Mouse (Mus musculus) brain, embryonic 18.5 days (tissue): ENCODE results near the gene Rrm2.
A peak's percentile ranks its signal among the peaks of the same experiment; 100 is the strongest.
"Not testable (repeated sequence)": the region's sequence is repeated elsewhere in the genome, so short reads cannot be mapped to it uniquely, and the experiment has no call there.

Experiments
- DNase-seq: peaks from one replicate; pipeline ENCODE4 v3.0.0-alpha.2; 2012; ENCODE audit warnings: low read depth, low spot score

Gene Rrm2

DNA sequence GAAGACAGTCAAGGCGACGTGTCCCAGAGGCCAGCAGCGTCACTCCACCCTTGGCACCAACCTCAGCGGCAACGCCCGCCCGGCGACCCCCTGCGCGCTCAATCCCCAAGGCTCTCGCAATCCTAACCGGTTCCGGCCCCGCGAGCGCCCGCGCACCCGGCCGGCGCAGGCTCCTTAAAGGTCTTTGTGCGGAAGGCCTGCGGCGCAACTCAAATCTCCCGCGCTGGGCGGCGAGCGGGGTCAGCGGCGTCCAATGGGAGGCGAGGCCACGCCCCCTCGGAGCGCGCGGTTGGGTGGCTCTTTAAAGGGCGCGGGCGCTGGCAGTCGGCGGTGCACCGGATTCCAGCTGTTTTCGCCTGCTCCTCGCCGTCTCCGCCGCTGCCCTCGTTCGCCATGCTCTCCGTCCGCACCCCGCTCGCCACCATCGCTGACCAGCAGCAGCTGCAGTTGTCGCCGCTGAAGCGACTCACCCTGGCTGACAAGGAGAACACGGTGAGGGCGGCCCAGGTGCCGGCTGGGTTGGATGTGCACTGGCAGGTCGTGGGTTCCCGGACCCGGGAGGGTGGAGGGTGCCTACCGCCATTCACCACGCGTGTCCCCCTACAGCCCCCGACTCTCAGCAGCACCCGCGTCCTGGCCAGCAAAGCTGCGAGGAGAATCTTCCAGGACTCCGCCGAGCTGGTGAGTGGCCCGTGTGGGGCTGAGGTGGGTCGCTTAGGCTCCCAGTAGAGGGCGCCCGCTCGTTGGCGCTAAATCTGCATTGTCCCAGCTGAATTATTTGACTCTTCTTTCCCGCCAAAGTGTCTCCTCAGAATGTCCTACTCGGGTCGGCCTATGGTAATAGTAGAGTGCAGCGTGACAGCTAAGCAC, at the start of gene Rrm2:
TSS of gene Rrm2 (plus strand) at position 288 of the 870 bp plus-strand sequence.
- DNase-seq: peak; percentile 75

DNA sequence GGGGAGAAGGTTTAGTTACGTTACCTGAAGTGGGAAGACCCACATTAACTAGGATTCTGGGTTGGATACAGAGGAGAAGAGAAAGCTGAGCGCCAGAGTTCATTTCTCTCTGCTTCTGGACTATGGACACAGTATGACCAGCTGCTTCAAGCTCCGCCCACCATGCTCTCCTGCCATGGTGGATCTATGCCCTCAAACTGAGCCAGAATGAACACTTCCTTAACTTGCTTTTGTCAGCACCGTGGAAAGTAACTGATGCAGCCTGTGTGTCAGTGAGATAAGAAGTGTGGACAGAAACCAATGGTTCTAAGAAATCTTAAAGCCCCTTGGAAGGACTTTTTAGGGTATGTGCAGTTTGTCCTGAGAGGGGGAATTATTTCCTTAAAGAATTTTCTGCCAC, 49.0 kb upstream of the Rrm2 start:
- DNase-seq: no peak

DNA sequence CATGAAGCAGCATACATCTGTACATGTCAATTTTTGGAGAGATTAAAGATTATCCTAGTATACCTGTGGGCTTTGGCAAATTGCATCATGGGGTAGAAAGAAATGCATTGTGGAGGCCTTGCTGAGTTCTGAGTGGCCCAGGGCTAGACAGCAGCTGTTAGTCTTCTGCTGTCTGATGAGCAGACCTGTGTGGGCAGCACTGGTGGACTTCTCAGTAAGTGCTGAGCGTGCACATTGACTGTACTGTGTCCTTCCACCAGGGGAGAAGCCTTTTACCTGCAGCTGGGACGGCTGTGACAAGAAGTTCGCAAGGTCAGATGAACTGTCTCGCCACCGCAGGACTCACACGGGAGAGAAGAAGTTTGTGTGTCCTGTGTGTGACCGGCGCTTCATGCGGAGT, 48.1 kb upstream of the Rrm2 start:
- DNase-seq: no peak

DNA sequence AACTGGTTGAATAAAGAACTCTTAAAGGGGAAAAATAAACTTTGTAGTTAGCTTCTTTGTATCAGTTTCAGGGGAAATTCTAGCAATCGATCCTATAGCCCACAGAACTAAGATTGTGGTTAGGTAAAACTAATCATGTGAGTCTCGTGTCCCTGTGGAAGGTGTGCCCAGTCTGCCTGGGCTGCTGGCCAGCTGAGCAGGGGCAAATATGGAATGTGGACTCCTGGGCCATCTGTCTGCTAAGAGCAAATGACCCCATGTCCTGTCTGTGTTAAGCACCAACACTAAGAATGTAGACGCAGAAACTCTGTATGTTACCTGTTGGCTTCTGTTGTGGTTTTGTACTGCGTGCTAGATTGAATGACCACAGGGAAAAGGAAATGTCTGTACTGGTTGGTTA, 46.9 kb upstream of the Rrm2 start:
- no peak for DNase-seq

DNA sequence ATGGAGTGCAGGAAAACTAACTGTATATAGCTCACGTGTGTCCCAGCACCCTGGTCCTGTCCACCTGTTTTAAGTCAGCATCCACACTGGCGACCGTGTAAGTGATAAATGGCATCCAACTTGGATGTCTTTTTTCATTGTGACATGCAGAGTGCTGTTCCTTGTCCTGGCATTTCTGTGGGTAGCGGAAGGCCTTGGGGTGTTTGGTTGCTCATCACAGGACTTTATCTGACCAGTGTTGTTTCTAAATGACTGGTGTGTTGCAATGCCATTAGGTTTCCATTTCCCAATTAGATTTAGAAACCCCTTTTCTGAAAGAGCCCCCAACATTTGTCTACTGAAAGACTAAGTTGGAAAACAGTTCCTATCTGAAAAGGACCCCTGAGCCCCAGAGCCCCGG, 45.9 kb upstream of the Rrm2 start:
- DNase-seq: no peak

DNA sequence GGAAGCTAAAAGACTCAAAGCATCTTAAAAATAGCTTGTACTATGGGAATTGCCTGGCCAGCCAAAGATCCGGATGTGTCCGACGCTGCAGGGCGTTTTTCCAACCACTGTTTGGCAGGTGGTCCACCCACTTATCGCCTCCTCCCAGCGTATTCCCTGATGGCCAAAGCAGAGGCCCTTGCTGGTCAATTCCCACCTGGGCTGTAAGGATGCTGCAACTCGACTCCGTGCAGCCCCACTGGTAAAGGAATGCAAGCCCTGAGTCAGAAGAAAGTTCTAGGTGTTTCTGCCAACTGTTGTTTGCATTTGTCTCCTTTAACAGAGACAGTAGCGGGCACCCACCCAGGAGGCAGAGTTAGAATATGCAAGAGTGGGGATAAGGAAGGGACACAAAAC, 27.9 kb upstream of the Rrm2 start:
- no peak for DNase-seq

DNA sequence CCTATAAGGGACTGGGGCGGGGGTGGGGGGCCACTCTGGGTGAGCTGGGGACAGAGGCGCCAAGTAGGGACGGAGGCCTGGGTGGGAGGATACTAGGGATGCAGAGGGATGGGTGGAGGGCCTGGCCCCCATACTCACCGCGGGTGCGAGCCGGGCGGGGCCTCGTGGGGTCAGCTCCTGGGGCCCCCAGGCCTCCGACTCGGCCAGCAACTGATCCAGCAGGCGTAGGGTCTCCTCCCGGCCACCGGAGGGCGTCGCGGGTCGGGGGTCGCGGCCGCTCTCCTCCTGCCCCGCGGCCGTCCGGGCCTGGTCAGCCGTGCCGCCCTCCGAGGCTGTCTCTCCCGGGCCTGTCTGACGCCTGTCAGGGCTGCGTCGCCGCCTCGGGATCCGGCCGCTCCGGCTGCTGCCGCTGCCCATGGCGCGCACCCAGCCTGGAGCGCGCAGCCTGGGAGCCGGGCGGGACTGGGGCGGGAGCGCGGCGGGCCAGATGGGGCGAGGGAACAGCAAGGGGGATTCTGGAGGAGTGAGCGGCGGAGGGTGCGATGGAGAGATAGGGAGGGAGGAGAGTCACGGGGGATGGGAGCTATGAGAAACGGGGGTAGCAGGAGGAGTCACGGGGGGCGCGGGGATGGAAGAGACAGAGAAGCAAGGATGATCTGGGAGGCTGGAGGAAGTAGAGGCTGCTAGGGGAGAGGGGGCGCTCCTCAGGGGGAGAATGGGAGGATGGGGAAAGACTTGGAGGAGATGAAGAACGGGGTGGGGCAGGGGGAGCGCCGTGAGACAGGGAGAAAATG, 27.4 kb upstream of the Rrm2 start:
- DNase-seq: no peak

DNA sequence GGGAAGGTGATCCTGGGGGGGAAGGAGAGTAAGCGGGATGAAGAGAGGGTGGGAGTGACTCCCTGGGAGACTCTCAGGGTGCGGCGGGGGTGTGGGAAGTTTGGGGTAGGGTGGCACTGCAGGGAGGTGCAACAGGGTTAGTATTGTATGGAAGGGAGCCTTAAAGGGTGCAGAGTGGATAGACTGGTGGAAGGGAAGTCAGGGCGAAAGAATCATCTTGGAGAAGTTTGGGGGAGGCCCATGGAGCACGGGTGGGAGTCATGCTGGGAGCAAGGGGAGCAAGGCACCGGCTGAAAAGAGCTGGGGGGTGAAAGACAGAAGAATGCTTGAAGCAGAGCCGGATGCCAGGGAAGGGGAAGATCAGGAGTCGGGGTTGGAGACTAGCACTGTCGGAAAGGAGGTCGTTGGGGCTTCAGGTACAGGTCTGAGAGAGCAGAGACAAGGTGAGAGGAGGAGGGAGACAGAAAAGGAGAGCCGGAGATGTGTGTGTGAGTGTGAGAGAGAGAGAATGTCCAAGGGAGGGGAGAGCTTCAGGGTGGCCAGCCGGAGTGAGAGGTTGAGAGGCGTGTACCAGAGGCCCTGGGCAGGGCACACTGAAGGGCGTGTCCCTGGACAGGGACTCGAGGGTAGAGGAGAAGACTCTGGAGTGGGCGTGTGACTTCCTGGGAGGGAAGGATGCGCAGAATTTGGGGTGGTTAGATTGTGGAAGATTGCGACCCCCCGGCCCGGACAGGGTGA, 26.6 kb upstream of the Rrm2 start, which contains the start of gene Cys1:
TSS of gene Cys1 (minus strand) at position 528 of the 738 bp plus-strand sequence.
- no peak for DNase-seq

DNA sequence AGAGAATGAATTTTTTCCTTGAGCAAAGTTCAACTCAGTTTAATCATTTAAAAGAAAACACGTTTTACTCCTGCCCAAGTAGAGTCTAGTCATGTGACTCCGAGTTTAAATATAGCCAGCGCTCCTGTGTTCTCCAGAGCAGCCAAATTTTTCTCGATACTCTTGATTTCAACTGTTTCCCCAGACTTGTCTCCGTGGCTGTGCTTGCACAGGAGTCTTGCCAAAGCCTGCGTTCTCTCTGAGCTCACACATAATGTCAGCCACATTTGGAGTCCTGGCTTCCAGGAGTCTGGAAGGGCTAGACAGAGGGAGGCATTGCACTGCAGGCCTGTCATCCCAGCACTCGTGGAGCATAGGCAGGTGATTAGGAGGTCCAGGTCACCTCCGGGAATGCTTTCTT, 25.5 kb upstream of the Rrm2 start:
- no peak for DNase-seq

DNA sequence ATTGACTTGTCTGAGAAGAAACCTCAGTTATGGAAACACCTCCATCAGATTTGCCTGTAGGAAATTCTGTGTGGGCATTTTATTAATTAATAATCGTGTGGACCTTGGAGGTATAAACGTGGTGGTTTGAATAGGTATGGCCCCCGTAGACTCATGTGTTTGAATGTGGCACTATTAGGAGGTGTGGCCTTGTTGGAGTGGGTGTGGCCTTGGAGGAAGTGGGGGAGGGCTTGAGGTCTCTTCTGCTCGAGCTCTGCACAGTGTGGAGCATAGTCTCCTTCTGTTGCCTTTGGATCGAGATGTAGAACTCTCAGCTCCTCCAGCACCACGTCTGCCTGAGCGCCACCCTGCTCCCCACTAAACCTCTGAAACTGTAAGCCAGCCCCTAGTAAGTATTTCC, 24.6 kb upstream of the Rrm2 start:
- no peak for DNase-seq

DNA sequence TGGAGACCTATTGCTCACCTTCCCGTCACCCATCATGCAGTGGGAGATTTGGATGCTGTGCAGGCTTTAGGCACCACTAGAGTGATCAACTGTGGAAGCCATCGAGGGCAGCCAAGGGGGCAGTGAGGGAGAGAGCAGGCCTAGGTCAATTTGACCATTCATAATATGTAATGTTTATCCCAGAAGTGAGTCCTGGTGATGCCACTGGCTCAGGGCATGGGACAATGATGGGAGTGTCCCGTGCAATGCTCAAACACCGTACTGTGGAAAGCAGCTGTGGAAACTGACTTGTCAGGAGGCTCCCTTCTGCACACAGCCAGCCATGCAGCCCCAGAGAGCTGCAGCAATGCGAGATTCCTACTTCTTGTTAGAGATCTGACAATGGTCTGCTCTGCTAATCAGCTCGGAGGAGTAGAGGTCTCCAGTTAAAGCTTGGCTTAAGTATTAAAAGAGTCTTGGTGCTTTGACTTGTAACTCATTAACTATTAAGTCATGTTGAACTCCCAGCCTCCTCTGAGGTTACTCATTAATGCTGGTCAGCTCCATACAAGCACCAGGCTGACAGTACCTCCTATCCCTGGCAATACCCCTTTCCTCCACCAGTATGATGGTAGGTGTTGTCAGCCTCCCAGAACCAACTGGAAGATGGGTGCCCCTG, 21.9 kb upstream of the Rrm2 start:
- DNase-seq: no peak

DNA sequence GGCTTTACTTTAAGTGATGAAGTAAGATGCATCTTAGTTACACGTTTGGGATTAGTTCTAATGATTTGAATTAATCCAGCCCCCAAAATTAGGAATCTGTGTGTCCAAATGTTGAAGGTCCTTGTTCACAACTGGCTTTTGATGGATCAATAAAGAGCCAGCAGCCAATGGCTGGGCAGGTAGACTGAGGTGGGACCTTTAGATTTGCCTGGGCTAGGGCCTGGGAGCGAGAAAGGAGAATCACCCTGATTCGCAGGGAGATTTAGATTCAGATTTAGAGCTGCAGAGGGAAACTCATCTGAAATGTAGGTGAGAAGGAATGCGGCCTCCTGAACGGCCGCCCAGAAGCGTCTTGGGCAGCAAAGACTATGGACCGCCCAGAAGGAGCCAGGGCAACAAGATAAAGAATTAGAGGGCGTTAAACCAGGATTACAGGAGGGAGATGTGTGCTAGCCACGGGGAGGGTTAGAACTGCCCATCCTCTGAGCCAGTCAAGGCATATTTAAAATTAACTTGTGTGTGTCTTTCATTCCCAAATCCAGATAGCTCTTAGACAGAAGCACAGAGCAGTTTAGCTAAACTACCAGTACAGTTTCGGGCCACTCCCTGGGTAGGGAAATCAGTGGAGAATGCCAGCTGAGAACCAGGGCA, 21.2 kb upstream of the Rrm2 start:
- DNase-seq: no peak

DNA sequence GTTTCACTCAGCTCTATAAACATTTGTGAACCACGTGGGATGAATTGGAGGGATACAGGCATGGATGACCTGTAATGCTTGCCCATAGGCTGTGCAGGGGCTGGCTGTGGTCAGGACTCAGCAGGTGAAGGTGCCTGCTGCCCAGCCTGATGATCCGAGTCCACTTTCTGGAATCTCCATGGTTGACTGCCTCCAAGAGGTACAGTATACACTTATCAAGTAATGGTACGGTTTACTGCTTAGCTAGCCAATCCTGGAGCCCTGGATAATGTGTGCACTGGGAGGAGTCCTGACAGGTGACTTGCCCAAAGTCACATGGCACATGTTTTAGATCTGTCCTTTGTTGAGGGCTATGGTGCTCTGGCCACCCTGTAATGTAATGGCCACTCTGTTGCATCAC, 17.7 kb upstream of the Rrm2 start:
- no peak for DNase-seq

DNA sequence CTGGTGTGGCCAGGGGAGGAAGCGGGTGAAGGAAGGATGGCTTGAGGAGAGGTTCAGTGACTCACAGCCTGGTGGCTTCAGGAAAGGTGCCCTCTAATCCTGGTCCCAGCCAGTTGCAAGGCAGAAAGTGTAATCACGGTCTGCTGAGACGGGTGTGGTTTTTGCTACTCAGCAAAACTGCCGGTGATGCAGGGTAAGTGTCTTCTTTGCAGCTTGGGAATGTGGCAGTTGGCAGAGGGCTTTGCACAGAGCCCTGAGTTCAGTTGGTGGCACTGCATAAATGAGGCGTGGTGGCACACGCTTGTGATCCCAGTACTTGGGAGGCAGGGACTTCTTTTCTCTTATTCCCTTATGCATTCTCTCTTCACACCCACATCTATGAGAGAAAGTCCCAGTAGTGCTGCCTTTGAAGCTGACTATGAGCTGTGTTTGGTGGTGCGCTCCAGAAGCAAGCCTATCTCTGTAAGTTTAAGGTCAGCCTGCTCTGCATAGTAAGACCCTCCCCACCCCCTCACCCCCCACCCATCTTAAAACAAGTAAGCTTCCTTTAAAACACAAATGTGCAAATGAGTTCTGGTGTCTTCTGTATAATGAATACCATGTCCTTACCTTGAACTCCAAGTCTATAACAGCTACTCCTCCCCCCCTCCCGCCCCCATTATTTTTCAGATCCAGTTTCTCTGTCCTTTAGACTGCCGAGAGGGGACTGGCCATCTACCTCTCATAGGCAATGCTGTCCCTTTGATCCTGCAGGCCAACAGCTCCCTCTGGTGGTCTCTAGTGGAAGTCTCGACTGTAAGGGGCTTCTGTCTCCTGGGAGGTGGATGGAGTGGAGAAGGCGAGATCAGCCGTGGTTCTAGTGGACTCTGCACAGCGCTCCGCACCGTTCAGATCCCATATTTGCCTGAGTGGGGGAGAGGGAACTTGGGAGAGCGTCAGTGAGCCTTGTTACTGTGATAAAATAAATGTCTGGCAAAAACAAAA, 11.2 kb upstream of the Rrm2 start:
- no peak for DNase-seq

DNA sequence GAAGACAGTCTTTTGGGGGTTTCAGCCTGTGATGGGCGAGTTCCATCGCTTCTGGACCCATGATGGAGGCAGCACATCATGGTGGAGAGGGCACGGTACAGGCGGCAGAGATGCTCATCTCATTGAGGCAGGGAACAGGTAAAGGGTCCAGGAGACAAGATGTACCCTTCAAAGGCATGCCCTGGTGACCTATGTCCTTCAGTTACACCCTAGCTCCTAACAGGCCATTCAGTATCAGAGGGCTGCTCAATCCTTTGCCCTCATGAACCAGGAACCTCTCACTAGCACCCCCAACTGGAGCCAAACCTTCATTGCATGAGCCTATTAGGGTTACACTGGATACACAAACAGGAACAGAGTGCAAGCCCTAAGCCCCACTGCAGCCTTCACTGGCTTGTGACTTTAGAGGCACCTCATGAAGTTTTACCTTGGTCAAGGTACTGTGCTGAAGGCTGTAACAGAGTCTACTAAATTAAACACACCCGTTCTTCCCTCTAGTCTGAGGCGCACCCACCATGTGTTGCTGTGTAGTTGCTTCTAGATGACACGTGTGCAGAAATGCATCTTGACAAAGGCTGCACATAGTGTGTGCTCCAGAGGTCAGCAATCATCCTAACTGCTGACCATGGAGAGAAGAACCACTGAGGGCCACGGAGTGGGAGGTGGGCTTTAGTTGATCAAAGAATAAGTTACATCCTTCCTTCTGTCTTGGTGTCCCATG, 10.4 kb upstream of the Rrm2 start:
- no peak for DNase-seq

DNA sequence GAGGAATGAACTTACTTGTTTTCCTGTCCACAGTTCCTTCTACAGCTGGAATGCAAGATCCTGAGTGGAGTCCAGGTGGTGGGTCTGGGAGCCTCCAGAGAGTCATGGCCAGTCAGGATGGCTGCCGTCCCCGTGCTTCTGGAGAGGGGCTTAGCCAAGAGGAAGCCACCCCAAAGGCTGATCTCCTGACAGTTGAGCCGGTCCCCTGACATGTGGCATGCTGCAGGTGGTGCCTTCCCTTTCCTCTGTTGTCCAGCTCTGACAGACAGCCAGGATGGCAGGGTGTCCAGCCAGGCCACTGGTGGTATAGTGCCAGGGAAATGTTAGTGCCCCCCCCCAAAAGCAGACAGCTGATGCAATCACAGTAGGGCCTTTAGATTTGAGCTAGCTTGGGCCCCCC, 9.5 kb upstream of the Rrm2 start:
- DNase-seq: no peak

DNA sequence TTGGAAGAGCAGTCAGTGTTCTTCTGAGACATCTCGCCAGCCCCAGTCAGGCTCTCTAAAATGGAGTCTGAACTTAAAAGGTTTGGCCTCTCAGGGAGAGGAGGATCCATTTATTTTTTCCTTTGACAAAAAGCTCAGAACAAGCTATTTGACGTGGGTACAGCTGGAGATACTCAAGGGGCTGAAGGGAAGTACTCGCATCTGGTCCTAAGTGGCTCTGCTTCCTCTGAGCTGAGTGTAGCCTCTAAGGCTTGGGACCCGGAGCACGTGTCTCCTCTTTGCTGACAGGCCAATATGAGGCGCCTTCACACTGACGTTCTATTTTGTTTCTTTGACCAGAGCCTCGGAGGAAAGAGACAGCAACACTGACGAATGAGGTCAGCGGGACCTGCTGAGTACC, 8.5 kb upstream of the Rrm2 start:
- DNase-seq: no peak

DNA sequence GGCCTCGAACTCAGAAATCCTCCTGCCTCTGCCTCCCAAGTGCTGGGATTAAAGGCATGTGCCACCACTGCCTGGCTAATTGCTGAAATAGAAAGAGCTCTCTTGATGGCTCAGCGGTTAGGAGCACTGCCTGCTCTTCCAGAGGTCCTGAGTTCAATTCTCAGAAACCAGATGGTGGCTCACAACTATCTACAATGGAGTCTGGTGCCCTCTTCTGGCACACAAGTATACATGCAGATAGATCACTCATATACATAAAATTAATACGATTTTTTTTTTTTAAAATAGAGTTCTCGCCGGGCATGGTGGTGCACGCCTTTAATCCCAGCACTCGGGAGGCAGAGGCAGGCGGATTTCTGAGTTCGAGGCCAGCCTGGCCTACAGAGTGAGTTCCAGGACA, 6.4 kb upstream of the Rrm2 start:
- not testable (repeated sequence) for DNase-seq

DNA sequence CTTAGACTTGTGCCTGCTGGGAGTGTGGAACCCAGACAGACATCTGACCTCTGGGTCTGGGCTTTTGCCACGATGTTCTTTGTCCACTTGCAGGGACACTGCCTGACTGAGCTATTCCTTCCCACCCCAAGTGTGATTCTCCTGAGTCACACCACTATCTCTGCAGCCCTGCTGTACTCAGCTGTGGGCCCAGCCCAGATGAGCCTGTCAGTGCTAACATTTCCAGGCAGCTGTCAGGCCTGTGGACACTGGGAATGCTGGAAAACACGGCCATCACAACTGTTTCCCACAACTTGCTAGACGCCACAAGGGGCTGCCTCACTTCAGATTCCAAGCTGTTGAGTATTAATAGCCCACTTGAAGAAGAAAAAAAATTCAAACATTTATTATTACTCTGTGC, 5.0 kb upstream of the Rrm2 start:
- DNase-seq: no peak
